Mouse (Mus musculus) left cerebral cortex, postnatal 25 days (tissue): ENCODE results near the gene Tmem254c. TPM values are rescaled to one million over a fixed set of nuclear protein-coding genes. Genes with fewer than 3 reads are reported as not detected.

ENCODE experiments used
- total RNA-seq, 2 experiments: library from RNA; stranded (reverse); gene quantifications; 2 replicates each; pipeline ENCODE4 v1.2.3; 2021

Gene Tmem254c
- total RNA-seq, 2 experiments from 2014 or later: 26.8 to 34.2 TPM

Other genes with a start within 250 kb of the Tmem254c start
- 10 to 100 TPM; 29.8 to 34.8 TPM for gene Anxa11, start 225.2 kb downstream of the Tmem254c start, total RNA-seq
- not detected for gene Plac9a, start 164.3 kb downstream of the Tmem254c start, total RNA-seq
- gene Tmem254a, start 139.7 kb downstream of the Tmem254c start, total RNA-seq: 10 to 100 TPM in 1 of 2 experiments, 1 to 10 TPM in 1; 5.7 to 11.0 TPM
- not detected for gene Cphx1, start 129.1 kb downstream of the Tmem254c start, total RNA-seq
- under 1 TPM; 0.64 to 0.73 TPM for gene Duxbl1, start 88.8 kb downstream of the Tmem254c start, total RNA-seq
- gene Gm9780, start 24.6 kb downstream of the Tmem254c start, total RNA-seq: 1 to 10 TPM; 2.9 to 5.4 TPM
- not detected for gene Cphx2, start 14.2 kb upstream of the Tmem254c start, total RNA-seq
- not detected for gene Cphx3, start 14.9 kb upstream of the Tmem254c start, total RNA-seq
- under 1 TPM; 0.43 to 0.78 TPM for gene Duxbl2, start 51.0 kb upstream of the Tmem254c start, total RNA-seq
- gene Plac9b, start 115.1 kb upstream of the Tmem254c start, total RNA-seq: 1 to 10 TPM; 5.3 to 7.6 TPM
- 10 to 100 TPM; 18.1 to 24.7 TPM for gene Tmem254b, start 139.7 kb upstream of the Tmem254c start, total RNA-seq
- gene Duxbl3, start 190.6 kb upstream of the Tmem254c start, total RNA-seq: not detected